Mouse (Mus musculus) T-cell, adult 66 days (primary cell): ENCODE measurements around the gene Kcnn3. TPM values are rescaled to one million over a fixed set of nuclear protein-coding genes. Genes with fewer than 3 reads are reported as not detected.

Experiments used
- total RNA-seq, 2 experiments: library from RNA; stranded (reverse); gene quantifications; 3 replicates in 1 of 2; 4 replicates in 1 of 2; pipeline ENCODE4 v1.2.4; 2023

Gene Kcnn3
- under 1 TPM in 1 of 2 experiments, not detected in 1; 0.12 TPM for total RNA-seq

GRCm38 (mm10) chr3:89519894-89520293, at the start of gene Kcnn3:
Kcnn3 (plus strand) TSS chr3:89520164.

GRCm38 (mm10) chr3:89714359-89715206, 194.6 kb downstream of the Kcnn3 start, which contains the start of gene Adar:
Adar (plus strand) TSS chr3:89715022.

Other genes with a start within 250 kb of the Kcnn3 start
- 100 to 1,000 TPM in 1 of 2 experiments, 10 to 100 TPM in 1; 98.1 to 113 TPM for gene Slc50a1, start 249.6 kb upstream of the Kcnn3 start, total RNA-seq
- not detected for gene Efna1, start 239.0 kb upstream of the Kcnn3 start, total RNA-seq
- gene Efna3, start 197.2 kb upstream of the Kcnn3 start, total RNA-seq: not detected
- not detected for gene Efna4, start 182.1 kb upstream of the Kcnn3 start, total RNA-seq
- 10 to 100 TPM; 11.4 to 12.0 TPM for gene Adam15, start 170.2 kb upstream of the Kcnn3 start, total RNA-seq
- not detected for gene Dcst2, start 158.2 kb upstream of the Kcnn3 start, total RNA-seq
- under 1 TPM in 1 of 2 experiments, not detected in 1; 0.76 TPM for gene Dcst1, start 154.9 kb upstream of the Kcnn3 start, total RNA-seq
- 100 to 1,000 TPM in 1 of 2 experiments, 10 to 100 TPM in 1; 98.0 to 107 TPM for gene Zbtb7b, start 125.4 kb upstream of the Kcnn3 start, total RNA-seq
- under 1 TPM in 1 of 2 experiments, not detected in 1; 0.89 TPM for gene Lenep, start 117.4 kb upstream of the Kcnn3 start, total RNA-seq
- 10 to 100 TPM; 34.1 to 34.4 TPM for gene Flad1, start 108.3 kb upstream of the Kcnn3 start, total RNA-seq
- gene Cks1b, start 101.8 kb upstream of the Kcnn3 start, total RNA-seq: 10 to 100 TPM in 1 of 2 experiments, 1 to 10 TPM in 1; 6.3 to 11.8 TPM
- 10 to 100 TPM; 87.6 to 92.3 TPM for gene Shc1, start 101.7 kb upstream of the Kcnn3 start, total RNA-seq
- gene Pygo2, start 90.0 kb upstream of the Kcnn3 start, total RNA-seq: 10 to 100 TPM; 45.5 to 46.1 TPM
- gene Pbxip1, start 83.5 kb upstream of the Kcnn3 start, total RNA-seq: 100 to 1,000 TPM; 100 to 101 TPM
- 10 to 100 TPM in 1 of 2 experiments, 1 to 10 TPM in 1; 6.2 to 11.9 TPM for gene Pmvk, start 65.6 kb upstream of the Kcnn3 start, total RNA-seq
- 100 to 1,000 TPM; 147 to 166 TPM for gene Adar, start 194.9 kb downstream of the Kcnn3 start, total RNA-seq
- 1 to 10 TPM; 2.6 to 3.5 TPM for gene Chrnb2, start 244.5 kb downstream of the Kcnn3 start, total RNA-seq